Mouse (Mus musculus) liver, adult (tissue): Measurements from ENCODE around the gene Dclk1.

ENCODE experiments used
- GATA4 ChIP-seq: IDR thresholded peaks from 2 replicates; pipeline ENCODE4 v1.6.1; 2014; ENCODE audit warnings: mild to moderate bottlenecking, low read length; ENCODE audit not compliant: insufficient replicate concordance

Gene Dclk1

GRCm38 (mm10) chr3:55539811-55540293 is 297.7 kb downstream of the Dclk1 start:
- TF ChIP-seq GATA4 = no peak

DNA sequence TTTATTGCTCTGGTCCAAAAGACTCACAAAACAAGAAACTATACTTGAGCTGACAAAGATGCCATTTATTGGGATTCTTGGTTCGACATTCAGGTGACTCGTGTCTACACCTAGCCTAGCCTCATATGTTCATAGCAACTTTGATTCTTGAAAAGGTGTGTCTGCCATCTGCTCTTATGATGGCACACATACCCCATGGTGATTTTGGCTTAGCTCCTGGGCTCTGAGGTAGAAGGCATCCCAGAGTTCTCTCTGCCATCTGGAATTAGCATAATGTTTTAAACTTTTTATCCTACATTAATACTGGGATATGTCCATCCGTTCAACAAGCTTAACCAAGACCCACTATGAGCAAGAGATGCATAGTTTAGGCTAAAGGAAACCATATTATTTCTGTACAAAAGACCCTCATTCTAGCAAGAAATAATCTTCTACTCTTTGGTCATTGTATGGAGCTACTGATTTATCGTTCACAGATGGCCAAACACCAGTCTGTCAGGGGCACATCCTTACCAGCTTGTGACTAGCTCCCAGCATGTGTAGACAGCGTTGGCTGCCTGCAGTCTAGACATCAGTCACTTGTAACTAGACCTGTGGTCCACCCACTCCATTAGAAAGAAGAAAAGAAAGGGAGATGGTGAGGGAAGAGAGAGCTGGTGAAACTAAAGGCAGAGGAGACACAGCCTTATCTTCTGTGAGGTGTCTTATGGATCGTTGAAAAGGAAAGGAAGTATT is 298.4 kb downstream of the Dclk1 start:
- no peak for TF ChIP-seq GATA4

- TF ChIP-seq GATA4 = no peak
These were observed 299.6 kb downstream of the Dclk1 start for GRCm38 (mm10) chr3:55541799-55542198.

GRCm38 (mm10) chr3:55542310-55542709 is 300.1 kb downstream of the Dclk1 start:
- TF ChIP-seq GATA4 = no peak

DNA sequence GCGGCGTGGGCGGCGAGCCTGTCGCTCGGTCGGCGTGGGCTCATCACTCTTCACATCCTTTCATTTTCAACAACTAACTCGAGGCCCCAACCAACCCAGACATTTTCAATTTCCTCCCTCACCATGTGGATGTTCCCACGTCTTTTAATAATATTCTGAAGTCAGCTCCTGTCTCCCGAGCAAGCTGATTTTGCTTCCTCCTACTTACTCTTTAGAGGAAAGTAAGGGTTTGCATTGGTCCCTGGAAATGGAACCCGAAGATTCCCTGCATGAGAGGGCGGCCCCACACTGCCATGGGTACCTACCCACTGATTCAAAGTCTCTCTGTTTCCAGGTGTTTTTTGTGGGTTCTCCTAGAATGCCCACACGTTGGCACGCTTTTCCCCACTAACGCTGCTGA is 300.8 kb downstream of the Dclk1 start:
- no peak for TF ChIP-seq GATA4

DNA sequence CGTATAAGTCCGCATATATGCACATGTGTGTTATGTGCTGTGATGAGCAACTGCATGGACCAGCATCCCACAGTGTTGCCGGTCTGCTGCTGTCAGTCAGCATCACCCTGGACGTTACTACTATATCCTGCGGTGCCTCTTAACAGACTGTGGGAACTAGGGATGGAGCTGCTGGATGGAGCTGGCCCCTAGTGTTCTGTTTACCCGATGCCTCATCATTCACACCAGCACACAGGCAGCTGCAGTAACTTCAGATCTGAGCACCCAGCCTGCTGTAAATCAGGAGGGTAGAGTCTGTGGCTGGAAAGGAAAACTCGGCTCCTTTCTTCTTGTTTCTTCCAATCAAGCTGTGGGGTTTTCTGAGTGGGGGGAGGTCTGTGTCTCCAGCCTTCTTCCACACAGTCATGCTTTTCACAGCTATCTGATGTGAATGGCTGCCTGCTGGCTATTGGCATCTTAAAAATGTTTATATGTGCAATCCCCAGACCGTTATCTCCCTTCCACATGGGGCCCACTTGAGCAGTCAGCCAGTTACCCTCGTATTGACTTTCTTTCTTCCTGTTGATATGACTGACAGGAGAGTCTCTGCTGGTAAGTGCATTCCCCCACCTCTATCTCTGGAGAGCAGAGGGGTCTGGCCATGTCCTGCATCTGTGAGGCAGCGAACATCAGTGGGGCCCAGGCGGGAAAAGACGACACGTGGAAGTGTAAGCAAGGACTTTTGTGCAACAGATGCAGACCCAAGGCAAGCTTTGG is 301.9 kb downstream of the Dclk1 start:
- TF ChIP-seq GATA4 = no peak

DNA sequence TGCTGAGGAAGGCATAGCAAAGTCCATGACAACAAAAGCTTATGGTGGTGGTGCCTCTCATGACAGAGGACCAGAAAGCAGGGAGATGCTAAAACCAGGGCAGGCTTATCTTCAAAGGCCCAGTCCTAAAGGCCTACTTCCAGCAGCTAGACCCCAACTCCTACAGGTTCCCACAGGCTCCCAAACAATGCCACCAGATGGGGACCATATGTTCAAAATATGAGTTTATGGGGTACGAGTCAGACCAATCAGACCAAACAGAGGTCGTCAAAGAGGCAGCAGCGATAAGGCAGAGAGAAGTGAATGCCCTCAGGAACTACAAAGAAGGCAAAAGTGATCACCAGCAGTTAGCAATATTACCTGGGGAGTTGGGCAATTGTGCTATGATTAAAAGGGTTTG is 303.1 kb downstream of the Dclk1 start:
- TF ChIP-seq GATA4 = no peak

- TF ChIP-seq GATA4 = no peak
These were observed 303.8 kb downstream of the Dclk1 start for GRCm38 (mm10) chr3:55545916-55546315.

GRCm38 (mm10) chr3:55547106-55547505 is 304.9 kb downstream of the Dclk1 start:
- no peak for TF ChIP-seq GATA4

GRCm38 (mm10) chr3:55549376-55549775 is 307.2 kb downstream of the Dclk1 start:
- no peak for TF ChIP-seq GATA4

- TF ChIP-seq GATA4 = no peak
These were observed 308.8 kb downstream of the Dclk1 start for GRCm38 (mm10) chr3:55550962-55551361.

- TF ChIP-seq GATA4 = no peak
These were observed 309.7 kb downstream of the Dclk1 start for GRCm38 (mm10) chr3:55551912-55552311.

DNA sequence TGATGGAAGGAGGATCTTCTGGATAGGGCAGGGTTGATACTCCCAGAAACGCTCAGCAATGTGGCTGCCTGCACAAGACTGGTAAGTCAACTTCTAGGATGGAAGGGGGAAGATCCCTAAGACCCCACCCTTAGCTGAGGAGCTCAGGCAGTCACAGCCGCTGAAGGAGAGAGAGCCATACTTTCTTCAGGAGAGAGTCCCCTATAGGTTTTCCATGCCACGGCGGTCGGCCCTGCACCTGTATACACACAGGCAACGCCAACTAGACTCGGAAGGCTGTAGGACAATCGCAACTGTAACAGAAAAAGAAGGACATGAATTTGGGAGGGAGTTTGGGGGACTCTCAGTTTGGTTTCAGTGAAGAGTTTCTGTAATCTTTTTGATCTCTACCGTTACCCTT is 310.9 kb downstream of the Dclk1 start:
- no peak for TF ChIP-seq GATA4

GRCm38 (mm10) chr3:55555848-55556247 is 313.7 kb downstream of the Dclk1 start:
- TF ChIP-seq GATA4 = no peak

- TF ChIP-seq GATA4 = no peak
These were observed 316.4 kb downstream of the Dclk1 start for GRCm38 (mm10) chr3:55558570-55558969.

- TF ChIP-seq GATA4 = no peak
These were observed 325.3 kb downstream of the Dclk1 start for GRCm38 (mm10) chr3:55567476-55567875.
